13 mouse cellular contexts compared by ENCODE assay signal in the genomic region with DNA sequence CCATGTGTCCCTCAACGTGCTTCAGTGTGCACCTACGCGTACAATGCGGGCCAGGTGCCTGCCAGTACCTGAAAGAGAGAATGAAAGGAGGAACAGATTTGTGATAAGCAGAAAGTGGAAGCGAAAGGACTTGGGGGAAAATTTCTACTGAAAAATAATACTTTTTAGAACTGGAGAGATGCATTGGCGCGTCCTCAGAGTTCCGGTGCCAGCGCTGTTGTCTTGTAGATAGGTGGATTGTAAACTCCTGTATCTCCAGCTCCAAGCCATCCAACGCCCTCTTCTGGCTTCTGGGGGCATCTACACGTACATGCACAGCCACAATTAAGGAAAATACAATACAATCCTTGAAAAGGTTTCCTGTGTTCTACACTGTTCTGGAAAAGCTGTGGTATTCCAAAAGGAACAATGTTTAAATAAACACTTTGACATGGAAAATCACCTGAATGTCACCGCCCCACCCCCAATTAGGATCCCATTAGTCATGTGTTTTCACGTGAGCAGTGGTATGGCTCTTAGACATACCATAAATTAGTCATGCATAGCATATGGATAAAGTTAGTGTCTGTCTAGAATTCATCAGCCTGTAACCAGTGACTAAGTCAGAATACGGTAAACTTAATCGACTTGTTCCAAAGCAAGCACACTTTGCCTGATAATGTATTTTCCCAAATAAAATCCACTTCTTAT.
A peak's percentile ranks its signal among the peaks of the same experiment; 100 is the strongest.
DNase-seq lines count a peak whose midpoint lies in the region; ATAC-seq and TF ChIP-seq lines count a peak whose summit lies in the region.
"Had no signal": no experiment of that assay in that cellular context is flagged by ENCODE, and none has a peak within 500 bp of the region (broad histone marks: within the 10 kb centered on the region; RNA-seq: fewer than 3 reads in every experiment).

No protein-coding gene starts in this region.

- in situ Hi-C loops in CH12.LX (cut with MboI; ENCODE audit: low pct_ligation_motif_present, low pct_unique_long_range_greater_than_20kb, low sequenced_read_pairs), result no loop called here

- no peaks in the 10 kb centered on the region for H3K79me2 ChIP-seq in CH12.LX (replicated peaks; ENCODE audit: control insufficient read depth, extremely low read depth, insufficient read depth, poor library complexity, severe bottlenecking)

- no peak overlapping the region for H3K27ac ChIP-seq in liver, embryonic 14.5 days
- no peak overlapping the region for H3K27ac ChIP-seq in liver, embryonic 11.5 days (ENCODE audit: low read depth, low read length)
- H3K27ac ChIP-seq in CH12.LX (ENCODE audit: insufficient read depth, low read depth), result no peak overlapping the region
- H3K27ac ChIP-seq in hindbrain, embryonic 10.5 days, result no peak overlapping the region
- no peak overlapping the region for H3K27ac ChIP-seq in midbrain, embryonic 15.5 days
- H3K27ac ChIP-seq: embryonic facial prominence, embryonic 13.5 days; hindbrain, embryonic 12.5 days had no signal

- TF ChIP-seq POLR2A in CH12.LX (IDR thresholded peaks at IDR 0.05; ENCODE audit: low read depth, low read length), result no peak

- 0 out of 2 replicates have a peak, but pooled peaks have one; percentile 26 for TF ChIP-seq CTCF in liver, embryonic 14.5 days (IDR thresholded peaks at IDR 0.05; ENCODE audit: low read depth)
- TF ChIP-seq CTCF in CH12.LX (conservative IDR thresholded peaks at IDR 0.05 in 1 of 2, IDR thresholded peaks at IDR 0.05 in 1 of 2; ENCODE audit: low read depth in 2 of 2, low read length in 2 of 2), result peak; percentile 17 to 73; a peak in 3 of 4 replicates

- no peak overlapping the region for H3K4me2 ChIP-seq in liver, embryonic 14.5 days (ENCODE audit: low read depth)
- no peak overlapping the region for H3K4me2 ChIP-seq in liver, embryonic 11.5 days
- peak overlapping the region; percentile 11; the same call in 1 of the 2 replicates for H3K4me2 ChIP-seq in CH12.LX (ENCODE audit: insufficient read depth, low read depth, poor library complexity, severe bottlenecking)
- H3K4me2 ChIP-seq in midbrain, embryonic 15.5 days, result no peak overlapping the region
- H3K4me2 ChIP-seq: embryonic facial prominence, embryonic 13.5 days; hindbrain, embryonic 12.5 days had no signal

- ATAC-seq in liver, embryonic 14.5 days (ENCODE audit: insufficient read depth), result no peak
- ATAC-seq in liver, embryonic 11.5 days (replicated peaks; ENCODE audit: low FRiP score), result no peak
- no peak for ATAC-seq in midbrain, embryonic 15.5 days (replicated peaks)
- ATAC-seq: activated CD4-positive, CD25-positive, alpha-beta regulatory T cell, adult 4 months had no signal

- dilution Hi-C loops in CH12.LX (cut with MboI; ENCODE audit: extremely low pct_ligation_motif_present, extremely low pct_unique_long_range_greater_than_20kb, low sequenced_read_pairs), result no loop called here

- no peaks in the 10 kb centered on the region for H3K9me3 ChIP-seq in liver, embryonic 14.5 days (ENCODE audit: control insufficient read depth, low read length)
- H3K9me3 ChIP-seq in liver, embryonic 11.5 days (ENCODE audit: control insufficient read depth, low read length), result no peaks in the 10 kb centered on the region
- H3K9me3 ChIP-seq in CH12.LX (replicated peaks; ENCODE audit: low read length), result no peaks in the 10 kb centered on the region
- no peaks in the 10 kb centered on the region for H3K9me3 ChIP-seq in hindbrain, embryonic 10.5 days
- no peaks in the 10 kb centered on the region for H3K9me3 ChIP-seq in midbrain, embryonic 15.5 days
- H3K9me3 ChIP-seq: embryonic facial prominence, embryonic 13.5 days; hindbrain, embryonic 12.5 days had no signal

- no peak for DNase-seq in liver, embryonic 14.5 days (ENCODE audit: low read depth in 3 of 3, low spot score in 3 of 3)
- DNase-seq in liver, embryonic 11.5 days (ENCODE audit: low spot score), result no peak
- DNase-seq in CH12.LX (ENCODE audit: extremely low read depth), result peak; percentile 54
- DNase-seq in T-cell, adult 2 months (ENCODE audit: low spot score), result peak; percentile 31
- peak; percentile 40 for DNase-seq in thymus, postnatal 14 days
- DNase-seq in hindbrain, embryonic 10.5 days (ENCODE audit: low spot score), result no peak
- DNase-seq: cerebellum, adult 2 months; left cerebral cortex, postnatal 4 days; lung, postnatal 14 days had no signal

- H3K36me3 ChIP-seq in liver, embryonic 14.5 days (replicated peaks; ENCODE audit: control insufficient read depth, insufficient read depth, low read depth), result no peaks in the 10 kb centered on the region
- no peaks in the 10 kb centered on the region for H3K36me3 ChIP-seq in liver, embryonic 11.5 days (ENCODE audit: control insufficient read depth, insufficient read depth, low read length)
- H3K36me3 ChIP-seq in CH12.LX (replicated peaks in 1 of 2; ENCODE audit: control insufficient read depth in 1 of 2, insufficient read depth in 1 of 2, low read length in 1 of 2), result no peaks in the 10 kb centered on the region
- H3K36me3 ChIP-seq in hindbrain, embryonic 10.5 days, result no peaks in the 10 kb centered on the region
- H3K36me3 ChIP-seq in midbrain, embryonic 15.5 days (replicated peaks), result no peaks in the 10 kb centered on the region
- H3K36me3 ChIP-seq: embryonic facial prominence, embryonic 13.5 days; hindbrain, embryonic 12.5 days had no signal

- H3K4me3 ChIP-seq in liver, embryonic 14.5 days (ENCODE audit: insufficient read depth in 1 of 2, low read depth in 2 of 2, low read length in 2 of 2), result no peak overlapping the region
- no peak overlapping the region for H3K4me3 ChIP-seq in liver, embryonic 11.5 days (ENCODE audit: low read depth, low read length)
- no peak overlapping the region for H3K4me3 ChIP-seq in CH12.LX (replicated peaks in 1 of 3; ENCODE audit: low read depth in 2 of 3, low read length in 2 of 3, poor library complexity in 1 of 3)
- H3K4me3 ChIP-seq in hindbrain, embryonic 10.5 days, result no peak overlapping the region
- H3K4me3 ChIP-seq in midbrain, embryonic 15.5 days, result no peak overlapping the region
- H3K4me3 ChIP-seq: embryonic facial prominence, embryonic 13.5 days; hindbrain, embryonic 12.5 days had no signal

- no peak for TF ChIP-seq EP300 in liver, embryonic 14.5 days (IDR thresholded peaks at IDR 0.05; ENCODE audit: low read depth)
- TF ChIP-seq EP300 in CH12.LX (IDR thresholded peaks at IDR 0.05; ENCODE audit: low read length), result peak; percentile 70

- H3K27me3 ChIP-seq in liver, embryonic 14.5 days (ENCODE audit: control insufficient read depth, insufficient read depth, low read length), result no peaks in the 10 kb centered on the region
- no peaks in the 10 kb centered on the region for H3K27me3 ChIP-seq in liver, embryonic 11.5 days (replicated peaks; ENCODE audit: control insufficient read depth, insufficient read depth, low read length)
- H3K27me3 ChIP-seq in CH12.LX (replicated peaks), result no peaks in the 10 kb centered on the region
- H3K27me3 ChIP-seq in hindbrain, embryonic 10.5 days (ENCODE audit: insufficient read depth, poor library complexity, severe bottlenecking), result no peaks in the 10 kb centered on the region
- no peaks in the 10 kb centered on the region for H3K27me3 ChIP-seq in midbrain, embryonic 15.5 days (replicated peaks)
- H3K27me3 ChIP-seq: embryonic facial prominence, embryonic 13.5 days; hindbrain, embryonic 12.5 days had no signal

- TF ChIP-seq RAD21 in CH12.LX (IDR thresholded peaks at IDR 0.05; ENCODE audit: low read depth, low read length), result peak; percentile 69

- H3K9ac ChIP-seq in liver, embryonic 14.5 days (replicated peaks), result no peak overlapping the region
- H3K9ac ChIP-seq in liver, embryonic 11.5 days (ENCODE audit: low read depth, low read length), result no peak overlapping the region
- H3K9ac ChIP-seq in CH12.LX (ENCODE audit: insufficient read depth, low read depth), result no peak overlapping the region
- H3K9ac ChIP-seq in midbrain, embryonic 15.5 days, result no peak overlapping the region
- H3K9ac ChIP-seq: embryonic facial prominence, embryonic 13.5 days; hindbrain, embryonic 12.5 days had no signal

- whole genome bisulfite sequencing in liver, embryonic 14.5 days (ENCODE audit: insufficient replicate concordance), result 65% methylated on average over 15 of the region's 15 CpGs
- WGBS in liver, embryonic 11.5 days, result 76% methylated on average over 15 of the region's 15 CpGs
- 85% methylated on average over 15 of the region's 15 CpGs for WGBS in hindbrain, embryonic 10.5 days
- WGBS in midbrain, embryonic 15.5 days, result 86% methylated on average over 15 of the region's 15 CpGs

- H3K4me1 ChIP-seq in liver, embryonic 14.5 days (replicated peaks; ENCODE audit: control insufficient read depth in 2 of 2, insufficient read depth in 2 of 2, low read length in 1 of 2), result peaks cover 0 to 2% of the 10 kb centered on the region in 2 experiments; a peak in 1 of 4 replicates
- H3K4me1 ChIP-seq in liver, embryonic 11.5 days (replicated peaks; ENCODE audit: control insufficient read depth, insufficient read depth, low read length), result 0 out of 2 replicates have a peak, but pooled peaks cover 3% of the 10 kb centered on the region
- H3K4me1 ChIP-seq in CH12.LX (ENCODE audit: control insufficient read depth in 1 of 2, insufficient read depth in 2 of 2), result peaks cover 4 to 34% of the 10 kb centered on the region in 2 experiments
- H3K4me1 ChIP-seq in hindbrain, embryonic 10.5 days (replicated peaks), result 0 out of 2 replicates have a peak, but pooled peaks cover 4% of the 10 kb centered on the region
- no peaks in the 10 kb centered on the region for H3K4me1 ChIP-seq in midbrain, embryonic 15.5 days
- H3K4me1 ChIP-seq: hindbrain, embryonic 12.5 days had no signal

TF ChIP-seq in CH12.LX, 34 proteins besides CTCF, POLR2A, EP300 and RAD21 (continues in another document):
- TF ChIP-seq UBTF (IDR thresholded peaks at IDR 0.05; ENCODE audit: low read depth, low read length), result no peak
- TF ChIP-seq POLR2AphosphoS2 (IDR thresholded peaks at IDR 0.05; ENCODE audit: low read depth, low read length), result no peak
- peak; percentile 14; the same call in 1 of the 2 replicates for TF ChIP-seq ETS1 (conservative IDR thresholded peaks at IDR 0.05; ENCODE audit: low read depth, low read length)
- no peak for TF ChIP-seq MAFK (IDR thresholded peaks at IDR 0.05; ENCODE audit: insufficient replicate concordance, low read length)
- peak; percentile 86 for TF ChIP-seq SMC3 (IDR thresholded peaks at IDR 0.05; ENCODE audit: low read depth, low read length)
- TF ChIP-seq ZMIZ1 (IDR thresholded peaks at IDR 0.05; ENCODE audit: low read depth, low read length), result no peak
- TF ChIP-seq JUN (IDR thresholded peaks at IDR 0.05; ENCODE audit: insufficient read depth, low read depth, low read length), result no peak
- TF ChIP-seq BHLHE40 (IDR thresholded peaks at IDR 0.05; ENCODE audit: low read depth, low read length), result no peak; the same call in none of the 2 replicates
- TF ChIP-seq KAT2A (IDR thresholded peaks at IDR 0.05; ENCODE audit: insufficient replicate concordance, low read length), result no peak
- peak; percentile 37; the same call in 1 of the 2 replicates for TF ChIP-seq ELF1 (IDR thresholded peaks at IDR 0.05; ENCODE audit: low read depth, low read length)
- TF ChIP-seq MAZ (IDR thresholded peaks at IDR 0.05; ENCODE audit: low read depth, low read length), result no peak
- TF ChIP-seq ZC3H11A (IDR thresholded peaks at IDR 0.05; ENCODE audit: low read depth, low read length), result peak; percentile 39; the same call in 1 of the 2 replicates
- TF ChIP-seq USF2 (conservative IDR thresholded peaks at IDR 0.05; ENCODE audit: low read depth, low read length), result no peak
- no peak for TF ChIP-seq TBP (conservative IDR thresholded peaks at IDR 0.05; ENCODE audit: low read depth, low read length)

Comparison
In these comparisons a context has a peak if more than half of its experiments do, and no peak if none do; other contexts are left out.
1. DNase-seq: peak in CH12.LX (single experiment), T-cell, adult 2 months (single experiment) and thymus, postnatal 14 days (single experiment); none in liver, embryonic 14.5 days (0 of 3), liver, embryonic 11.5 days (single experiment) and hindbrain, embryonic 10.5 days (single experiment).